Mouse (Mus musculus) ES-Bruce4 (cell line): ENCODE results near the gene Mprip.

Experiments used
- CTCF ChIP-seq: IDR thresholded peaks from one replicate; pipeline ENCODE4 v1.8.1; 2011; ENCODE audit warnings: low read depth, low read length
- POLR2A ChIP-seq: IDR thresholded peaks from one replicate; pipeline ENCODE4 v1.8.1; 2011; ENCODE audit warnings: low read length; ENCODE audit not compliant: insufficient read depth

GRCm38 (mm10) chr11:59749050-59749449 is 87.9 kb downstream of the Mprip start:
- TF ChIP-seq CTCF = no peak
- no peak for TF ChIP-seq POLR2A
